Mouse (Mus musculus): ENCODE data around the gene Ppm1n. TPM values are rescaled to one million over a fixed set of nuclear protein-coding genes. Genes with fewer than 3 reads are reported as not detected.

The Ppm1n gene
- polyA plus RNA-seq, 1 experiment from 2014 or later: not detected

DNA sequence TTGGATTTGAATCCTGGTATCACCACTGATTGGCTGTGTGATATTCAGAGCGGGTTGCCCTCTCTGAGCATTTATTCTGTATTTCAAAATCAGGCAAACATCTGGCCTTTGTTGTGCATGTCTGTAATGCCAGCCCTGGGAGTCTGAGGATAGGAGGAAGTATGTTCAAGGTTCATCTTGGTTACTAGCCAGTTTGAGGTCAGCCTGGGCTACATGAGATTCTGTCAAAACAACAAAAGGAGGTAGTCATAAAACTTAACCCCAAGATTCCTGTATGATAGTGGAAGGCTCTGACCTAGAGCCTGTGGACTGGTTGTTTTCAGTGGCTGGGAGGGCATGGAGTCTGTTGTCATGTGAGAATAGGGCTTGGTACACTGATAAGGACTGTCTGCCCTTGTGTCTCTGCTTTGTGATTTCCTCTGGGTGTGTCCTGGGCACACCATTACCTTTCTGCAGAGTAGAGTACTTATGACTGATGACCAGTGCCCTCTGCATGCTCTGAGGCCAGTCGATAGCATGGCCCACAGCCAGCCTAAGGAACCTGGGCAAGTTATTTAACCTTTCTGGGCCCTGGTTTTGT, 44.7 kb downstream of the Ppm1n start:
- Histone ChIP-seq H3K4me1 (peaks cover 5% of the 10 kb centered on the region; the same call in 1 of the 2 replicates), H3K36me3 (peaks cover 12% of the 10 kb centered on the region), H3K27me3 (no peaks in the 10 kb centered on the region), H3K9me3 (no peaks in the 10 kb centered on the region), H3K4me2 (replicated peaks) (no peak overlapping the region), H3K9ac (no peak overlapping the region), H3K4me3 (no peak overlapping the region), H3K27ac (no peak overlapping the region)
- 86% methylated on average over 2 of the region's 2 CpGs for WGBS
- ATAC-seq (ENCODE audit: low FRiP score, low read depth): no peak

DNA sequence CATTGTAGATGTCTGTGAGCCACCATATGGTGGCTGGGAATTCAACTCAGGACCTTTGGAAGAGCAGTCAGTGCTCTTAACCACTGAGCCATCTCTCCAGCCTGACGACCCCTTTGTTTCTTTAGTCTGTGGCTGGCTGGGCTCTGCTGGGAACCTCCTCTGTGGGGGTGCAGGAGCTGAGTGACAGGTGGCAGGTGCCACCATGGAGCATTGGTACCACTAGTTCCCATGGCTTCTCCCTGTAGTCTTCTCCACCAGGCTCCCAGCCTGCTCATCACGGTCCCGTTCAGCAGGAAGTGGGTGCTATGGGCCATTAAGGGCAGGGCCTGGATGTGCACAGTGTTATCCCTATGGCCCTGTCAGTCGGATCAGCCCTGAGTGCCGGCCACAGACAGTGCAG, 45.2 kb downstream of the Ppm1n start:
- WGBS: 79% methylated on average over 5 of the region's 5 CpGs
- peaks cover 6% of the 10 kb centered on the region for H3K4me1 ChIP-seq
- ATAC-seq (ENCODE audit: low FRiP score, low read depth): no peak

DNA sequence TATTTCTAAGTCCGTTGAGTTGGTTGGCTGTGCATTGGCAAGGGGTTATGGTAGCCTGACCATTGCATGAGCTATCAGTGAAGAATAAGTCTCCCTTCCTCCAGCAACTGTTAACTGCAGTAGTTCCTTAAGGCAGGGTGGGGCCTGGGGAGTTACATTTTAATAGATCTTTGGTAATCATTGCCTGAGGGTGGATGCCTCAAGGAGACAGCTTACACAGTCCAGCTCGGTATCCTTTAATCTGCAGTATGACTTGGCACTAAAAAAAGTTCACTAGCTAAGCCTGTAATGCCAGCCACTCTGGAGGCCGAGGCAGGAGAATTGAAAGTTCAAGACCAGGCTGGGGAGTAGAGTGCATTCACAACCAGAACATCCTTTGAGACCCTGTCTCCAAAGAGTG, 48.0 kb downstream of the Ppm1n start:
- Histone ChIP-seq H3K27me3 (no peaks in the 10 kb centered on the region), H3K9ac (no peak overlapping the region), H3K4me1 (peaks cover 16% of the 10 kb centered on the region), H3K9me3 (no peaks in the 10 kb centered on the region), H3K4me3 (no peak overlapping the region), H3K36me3 (peaks cover 12% of the 10 kb centered on the region), H3K27ac (no peak overlapping the region), H3K4me2 (replicated peaks) (no peak overlapping the region)
- 92% methylated on average over 3 of the region's 3 CpGs for WGBS
- no peak for ATAC-seq (ENCODE audit: low FRiP score, low read depth)

More for the DNA sequence above, 45.2 kb downstream of the Ppm1n start:
- H3K36me3 ChIP-seq: peaks cover 12% of the 10 kb centered on the region
- no peak overlapping the region for H3K4me2 ChIP-seq (replicated peaks)
- H3K9ac ChIP-seq: no peak overlapping the region
- H3K27me3 ChIP-seq: no peaks in the 10 kb centered on the region
- no peaks in the 10 kb centered on the region for H3K9me3 ChIP-seq
- H3K27ac ChIP-seq: no peak overlapping the region
- H3K4me3 ChIP-seq: no peak overlapping the region

DNA sequence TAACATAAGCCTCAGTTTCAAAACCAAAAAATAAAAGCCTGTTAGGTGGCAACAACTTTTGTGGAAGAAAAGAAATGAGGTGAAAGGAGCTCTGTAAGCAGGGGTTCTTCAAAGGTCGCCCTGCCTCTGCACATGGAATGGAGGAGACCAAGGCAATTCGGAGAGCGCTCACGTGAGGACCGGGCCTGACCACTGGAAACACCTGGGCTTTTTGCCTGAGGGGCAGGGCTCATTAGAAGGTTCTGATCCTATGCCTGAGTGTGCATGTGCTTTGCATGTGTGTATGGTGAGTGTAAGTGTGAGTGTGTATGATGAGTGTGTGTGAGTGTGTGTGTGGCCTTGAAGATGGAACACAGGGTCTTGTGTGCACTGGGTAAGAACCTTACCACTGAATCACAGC, 49.0 kb downstream of the Ppm1n start:
- Histone ChIP-seq H3K9ac (no peak overlapping the region), H3K4me3 (no peak overlapping the region), H3K9me3 (no peaks in the 10 kb centered on the region), H3K4me2 (replicated peaks) (no peak overlapping the region), H3K27me3 (no peaks in the 10 kb centered on the region), H3K36me3 (peaks cover 12% of the 10 kb centered on the region), H3K27ac (no peak overlapping the region), H3K4me1 (peaks cover 19% of the 10 kb centered on the region)
- 91% methylated on average over 5 of the region's 5 CpGs for WGBS
- ATAC-seq (ENCODE audit: low FRiP score, low read depth): no peak

DNA sequence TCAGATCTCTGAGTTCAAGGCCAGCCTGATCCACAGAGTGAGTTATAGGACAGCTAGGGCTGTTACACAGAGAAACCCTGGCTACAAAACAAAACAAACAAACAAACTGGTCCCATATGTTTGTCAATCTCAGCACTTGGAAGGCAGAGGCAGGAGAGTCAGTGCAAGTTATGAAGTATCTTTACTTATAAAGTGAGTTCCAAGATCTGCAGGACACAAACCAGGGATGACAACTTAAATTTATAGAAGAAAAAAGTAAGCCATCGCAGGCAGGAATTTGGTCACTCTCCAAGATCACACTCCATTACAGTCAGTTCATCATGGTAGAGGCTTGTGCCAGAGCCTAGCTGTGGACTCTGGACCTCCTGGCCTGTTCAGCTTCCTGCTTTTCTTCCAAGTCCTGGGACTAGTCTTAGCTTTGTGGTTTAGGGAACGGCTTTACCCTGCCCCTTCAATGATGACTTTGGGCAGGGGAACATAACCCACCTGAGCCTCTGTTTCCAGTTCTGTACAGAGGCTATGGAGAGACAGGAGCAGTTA, 49.8 kb downstream of the Ppm1n start:
- H3K9ac ChIP-seq: peak overlapping the region; percentile 79

GRCm38 (mm10) chr7:19229404-19229803, 50.5 kb downstream of the Ppm1n start:
- WGBS: 44% methylated on average over 5 of the region's 5 CpGs
- H3K4me2 ChIP-seq (replicated peaks): peak overlapping the region; percentile 86
- H3K4me1 ChIP-seq: peaks cover 19% of the 10 kb centered on the region
- peaks cover 17% of the 10 kb centered on the region for H3K36me3 ChIP-seq
- peak overlapping the region; percentile 79 for H3K9ac ChIP-seq
- peak overlapping the region; percentile 63; the same call in 1 of the 2 replicates for H3K27ac ChIP-seq
- H3K9me3 ChIP-seq: no peaks in the 10 kb centered on the region
- peak overlapping the region; percentile 66 for H3K4me3 ChIP-seq
- no peak for ATAC-seq (ENCODE audit: low FRiP score, low read depth)
- H3K27me3 ChIP-seq: no peaks in the 10 kb centered on the region

More for the DNA sequence above, 49.8 kb downstream of the Ppm1n start:
- Histone ChIP-seq H3K4me2 (replicated peaks) (peak overlapping the region; percentile 86), H3K9me3 (no peaks in the 10 kb centered on the region), H3K36me3 (peaks cover 17% of the 10 kb centered on the region), H3K27me3 (no peaks in the 10 kb centered on the region), H3K27ac (no peak overlapping the region), H3K4me1 (peaks cover 19% of the 10 kb centered on the region), H3K4me3 (peak overlapping the region; percentile 66; the same call in 1 of the 2 replicates)
- WGBS: 98% methylated on average over 2 of the region's 2 CpGs
- ATAC-seq (ENCODE audit: low FRiP score, low read depth): no peak

- no peaks in the 10 kb centered on the region for H3K27me3 ChIP-seq
- peak overlapping the region; percentile 86 for H3K4me2 ChIP-seq (replicated peaks)
- under 1% methylated on average over 14 of the region's 14 CpGs for WGBS
- H3K4me1 ChIP-seq: peaks cover 19% of the 10 kb centered on the region
- ATAC-seq (ENCODE audit: low FRiP score, low read depth): no peak
- H3K9me3 ChIP-seq: no peaks in the 10 kb centered on the region
- H3K27ac ChIP-seq: peak overlapping the region; percentile 63; the same call in 1 of the 2 replicates
- peak overlapping the region; percentile 66 for H3K4me3 ChIP-seq
- peak overlapping the region; percentile 79 for H3K9ac ChIP-seq
- H3K36me3 ChIP-seq: peaks cover 17% of the 10 kb centered on the region
These were observed 51.1 kb downstream of the Ppm1n start for GRCm38 (mm10) chr7:19228793-19229148.

DNA sequence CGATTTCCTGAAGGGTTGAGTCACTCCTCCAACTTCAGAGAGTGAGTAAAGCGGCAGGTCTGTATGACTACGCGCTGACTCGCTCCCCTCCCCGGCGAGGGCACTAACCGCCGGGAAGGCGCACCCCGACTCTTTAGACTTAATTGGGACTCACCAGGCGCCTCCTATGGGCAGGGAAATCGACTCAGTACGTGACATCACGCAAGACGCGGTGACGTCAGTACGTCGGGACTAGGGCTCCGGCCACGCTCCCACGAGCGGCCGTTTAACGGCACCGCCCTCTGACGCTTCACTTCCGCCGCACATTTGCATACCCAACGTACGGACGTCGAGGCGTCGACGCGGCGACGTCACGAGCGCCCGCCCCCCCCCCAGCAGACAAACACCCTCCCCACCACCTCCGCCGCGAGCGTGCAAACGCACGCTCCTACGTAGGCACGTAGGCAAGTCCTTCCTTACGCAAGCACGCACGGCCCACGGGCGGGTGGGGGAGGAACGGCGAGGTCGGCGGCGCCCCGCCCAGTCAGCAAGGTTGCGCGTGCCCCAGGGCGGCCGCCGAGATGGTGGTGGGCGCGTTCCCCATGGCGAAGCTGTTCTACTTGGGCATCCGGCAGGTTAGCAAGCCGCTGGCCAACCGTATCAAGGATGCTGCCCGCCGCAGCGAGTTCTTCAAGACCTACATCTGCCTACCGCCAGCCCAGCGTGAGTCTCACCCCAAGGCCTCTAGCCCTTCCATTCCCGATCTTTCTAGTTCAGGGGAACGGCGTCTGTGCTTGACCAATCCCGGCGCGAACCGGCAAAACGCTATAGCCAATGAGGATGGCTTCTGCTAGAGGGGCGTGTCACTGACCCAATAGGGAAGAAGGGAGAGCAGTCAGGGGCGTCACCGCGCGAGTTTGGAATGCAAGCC, 51.7 kb downstream of the Ppm1n start, which contains the start of gene Opa3:
Gene Opa3, plus strand, starts transcription at position 452 of the 910 bp plus-strand sequence.
- under 1% methylated on average over 89 of the region's 91 CpGs for WGBS
- Histone ChIP-seq H3K4me3 (peak within 1 kb of the TSS; percentile 66), H3K27ac (peak within 1 kb of the TSS; percentile 97), H3K27me3 (no peaks in the 10 kb centered on the region), H3K4me1 (peaks cover 19% of the 10 kb centered on the region), H3K9me3 (no peaks in the 10 kb centered on the region), H3K36me3 (peaks cover 21% of the 10 kb centered on the region), H3K4me2 (replicated peaks) (peak within 1 kb of the TSS; percentile 86), H3K9ac (peak within 1 kb of the TSS; percentile 81)
- peak; percentile 95 for ATAC-seq (ENCODE audit: low FRiP score, low read depth)

GRCm38 (mm10) chr7:19226817-19227797, 52.8 kb downstream of the Ppm1n start:
- H3K9ac ChIP-seq: peak overlapping the region; percentile 81
- peak; percentile 15 for ATAC-seq (ENCODE audit: low FRiP score, low read depth)
- peak overlapping the region; percentile 78 for H3K4me2 ChIP-seq (replicated peaks)
- peak overlapping the region; percentile 92 for H3K27ac ChIP-seq
- 17% methylated on average over 20 of the region's 20 CpGs for WGBS
- peaks cover 31% of the 10 kb centered on the region for H3K36me3 ChIP-seq
- no peaks in the 10 kb centered on the region for H3K27me3 ChIP-seq
- H3K4me3 ChIP-seq: peak overlapping the region; percentile 66
- H3K9me3 ChIP-seq: no peaks in the 10 kb centered on the region
- H3K4me1 ChIP-seq: peaks cover 19% of the 10 kb centered on the region

All from limb, embryonic 13.5 days (tissue).